Mouse (Mus musculus) E14TG2a.4 (cell line): ENCODE results near the gene Ugt1a2.

Experiments
- H3K27me3 ChIP-seq: 2 replicates; pipeline ENCODE4 v1.6.1; 2014; ENCODE audit warnings: low read length, control low read depth; ENCODE audit not compliant: insufficient read depth
- H3K36me3 ChIP-seq: 2 replicates; pipeline ENCODE4 v1.6.1; 2014; ENCODE audit warnings: low read length, control low read depth; ENCODE audit not compliant: insufficient read depth
- H3K4me1 ChIP-seq: replicated peaks from 2 replicates; pipeline ENCODE4 v1.6.1; 2014; ENCODE audit warnings: low read depth, low read length, control low read depth
- H3K4me3 ChIP-seq: replicated peaks from 2 replicates; pipeline ENCODE4 v1.5.1; 2014; ENCODE audit warnings: mild to moderate bottlenecking, low read length
- H3K9me3 ChIP-seq: 2 replicates; pipeline ENCODE4 v1.6.1; 2014; ENCODE audit warnings: low read length, control low read depth
- CTCF ChIP-seq: conservative IDR thresholded peaks from 2 replicates; pipeline ENCODE4 v1.5.1; 2014; ENCODE audit warnings: low read length
- NANOG ChIP-seq: IDR thresholded peaks from 2 replicates; pipeline ENCODE4 v1.6.1; 2014; ENCODE audit warnings: borderline replicate concordance, low read length, mixed read lengths
- POU5F1 ChIP-seq: IDR thresholded peaks from 2 replicates; pipeline ENCODE4 v1.6.1; 2014; ENCODE audit warnings: low read length, borderline replicate concordance

Gene Ugt1a2

GRCm38 (mm10) chr1:88215466-88216380 lies 15.3 kb downstream of the Ugt1a2 start:
- peaks cover 2% of the 10 kb centered on the region; the same call in 1 of the 2 replicates for H3K27me3 ChIP-seq
- no peaks in the 10 kb centered on the region for H3K36me3 ChIP-seq
- no peaks in the 10 kb centered on the region for H3K4me1 ChIP-seq
- peaks cover 8% of the 10 kb centered on the region for H3K9me3 ChIP-seq
- no peak overlapping the region for H3K4me3 ChIP-seq
- no peak for TF ChIP-seq POU5F1
- no peak for TF ChIP-seq CTCF
- no peak for TF ChIP-seq NANOG

GRCm38 (mm10) chr1:88216551-88216950 lies 16.1 kb downstream of the Ugt1a2 start:
- Histone ChIP-seq H3K9me3 (peaks cover 8% of the 10 kb centered on the region), H3K4me1 (no peaks in the 10 kb centered on the region), H3K4me3 (no peak overlapping the region), H3K36me3 (no peaks in the 10 kb centered on the region), H3K27me3 (peaks cover 2% of the 10 kb centered on the region; the same call in 1 of the 2 replicates)
- TF ChIP-seq CTCF (no peak), NANOG (no peak), POU5F1 (no peak)

- H3K36me3 ChIP-seq: no peaks in the 10 kb centered on the region
- no peaks in the 10 kb centered on the region for H3K4me1 ChIP-seq
- TF ChIP-seq CTCF (peak; percentile 54), POU5F1 (no peak), NANOG (no peak)
- H3K9me3 ChIP-seq: peaks cover 8% of the 10 kb centered on the region
- peaks cover 2% of the 10 kb centered on the region; the same call in 1 of the 2 replicates for H3K27me3 ChIP-seq
- no peak overlapping the region for H3K4me3 ChIP-seq
Measured at GRCm38 (mm10) chr1:88217144-88217543, 16.7 kb downstream of the Ugt1a2 start.

GRCm38 (mm10) chr1:88217576-88217975 lies 17.2 kb downstream of the Ugt1a2 start:
- Histone ChIP-seq H3K27me3 (peaks cover 2% of the 10 kb centered on the region; the same call in 1 of the 2 replicates), H3K36me3 (no peaks in the 10 kb centered on the region), H3K4me1 (no peaks in the 10 kb centered on the region), H3K4me3 (no peak overlapping the region), H3K9me3 (peaks cover 8% of the 10 kb centered on the region)
- TF ChIP-seq POU5F1 (no peak), NANOG (no peak), CTCF (no peak)

- Histone ChIP-seq H3K4me3 (no peak overlapping the region), H3K36me3 (no peaks in the 10 kb centered on the region), H3K27me3 (peaks cover 2% of the 10 kb centered on the region; the same call in 1 of the 2 replicates), H3K9me3 (peaks cover 8% of the 10 kb centered on the region), H3K4me1 (no peaks in the 10 kb centered on the region)
- TF ChIP-seq POU5F1 (no peak), NANOG (no peak), CTCF (no peak)
Measured at GRCm38 (mm10) chr1:88218051-88218450, 17.6 kb downstream of the Ugt1a2 start.

- H3K9me3 ChIP-seq: peaks cover 8% of the 10 kb centered on the region
- no peak for TF ChIP-seq CTCF
- no peak for TF ChIP-seq POU5F1
- no peak for TF ChIP-seq NANOG
Measured at GRCm38 (mm10) chr1:88218591-88218990, 18.2 kb downstream of the Ugt1a2 start.

GRCm38 (mm10) chr1:88219054-88219453 lies 18.7 kb downstream of the Ugt1a2 start:
- Histone ChIP-seq H3K36me3 (no peaks in the 10 kb centered on the region), H3K9me3 (peaks cover 8% of the 10 kb centered on the region), H3K4me3 (no peak overlapping the region)

More at GRCm38 (mm10) chr1:88218591-88218990, 18.2 kb downstream of the Ugt1a2 start:
- no peaks in the 10 kb centered on the region for H3K36me3 ChIP-seq
- H3K4me1 ChIP-seq: no peaks in the 10 kb centered on the region
- peaks cover 2% of the 10 kb centered on the region; the same call in 1 of the 2 replicates for H3K27me3 ChIP-seq
- no peak overlapping the region for H3K4me3 ChIP-seq

GRCm38 (mm10) chr1:88220336-88220735 lies 19.9 kb downstream of the Ugt1a2 start:
- no peak for TF ChIP-seq NANOG
- TF ChIP-seq CTCF: no peak
- TF ChIP-seq POU5F1: no peak
- no peaks in the 10 kb centered on the region for H3K4me1 ChIP-seq
- no peaks in the 10 kb centered on the region for H3K27me3 ChIP-seq
- H3K36me3 ChIP-seq: no peaks in the 10 kb centered on the region
- H3K4me3 ChIP-seq: no peak overlapping the region
- peaks cover 8% of the 10 kb centered on the region for H3K9me3 ChIP-seq

More at GRCm38 (mm10) chr1:88219054-88219453, 18.7 kb downstream of the Ugt1a2 start:
- Histone ChIP-seq H3K27me3 (no peaks in the 10 kb centered on the region; the same call in 1 of the 2 replicates), H3K4me1 (no peaks in the 10 kb centered on the region)
- TF ChIP-seq CTCF: no peak
- no peak for TF ChIP-seq POU5F1
- TF ChIP-seq NANOG: no peak
